Mouse (Mus musculus) left cerebral cortex, postnatal 14 days (tissue): Measurements from ENCODE around the gene Smtnl2. TPM values are rescaled to one million over a fixed set of nuclear protein-coding genes. Genes with fewer than 3 reads are reported as not detected.

ENCODE experiments used
- DNase-seq, 2 experiments: peaks; one replicate each; pipeline ENCODE4 v3.0.0; 2021 to 2022; ENCODE audit warnings: low spot score in 2 of 2, mixed read lengths in 1 of 2
- intact Hi-C: fragments of 180-260 bp; cut with DNase I; formaldehyde crosslinking; loops from one replicate; pipeline ENCODE4 v1.15.1; 2025
- total RNA-seq, 2 experiments: library from RNA; stranded (reverse); gene quantifications; 2 replicates each; pipeline ENCODE4 v1.2.3; 2021

Smtnl2 gene
- total RNA-seq, 2 experiments from 2014 or later = 0.59 to 1.1 TPM

DNA sequence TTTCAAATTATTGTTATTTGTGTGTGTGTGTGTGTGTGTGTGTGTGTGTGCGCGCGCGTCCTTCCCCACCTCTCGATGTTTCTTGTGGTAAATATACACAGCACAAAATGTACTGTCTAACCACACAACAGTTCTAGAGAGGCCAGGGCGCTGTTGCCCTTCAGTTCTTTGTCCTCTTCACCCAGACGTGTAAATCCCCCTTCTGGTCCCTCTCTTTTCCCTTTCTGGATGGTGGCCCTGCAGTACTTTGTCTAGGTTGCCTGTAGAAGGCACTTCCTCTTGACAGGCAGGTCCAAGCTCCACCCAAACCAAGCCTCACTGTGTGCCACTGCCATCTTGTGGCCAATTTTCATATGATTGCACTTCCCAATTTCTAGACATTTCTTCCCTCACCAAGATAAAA, 17.8 kb upstream of the Smtnl2 start:
- intact Hi-C loops = loop anchor here (1.0 to 2.0 kb wide), 3 partner anchors 74 to 204 kb away; no protein-coding TSS in a partner anchor
- peak; percentile 83 to 84 for DNase-seq

DNA sequence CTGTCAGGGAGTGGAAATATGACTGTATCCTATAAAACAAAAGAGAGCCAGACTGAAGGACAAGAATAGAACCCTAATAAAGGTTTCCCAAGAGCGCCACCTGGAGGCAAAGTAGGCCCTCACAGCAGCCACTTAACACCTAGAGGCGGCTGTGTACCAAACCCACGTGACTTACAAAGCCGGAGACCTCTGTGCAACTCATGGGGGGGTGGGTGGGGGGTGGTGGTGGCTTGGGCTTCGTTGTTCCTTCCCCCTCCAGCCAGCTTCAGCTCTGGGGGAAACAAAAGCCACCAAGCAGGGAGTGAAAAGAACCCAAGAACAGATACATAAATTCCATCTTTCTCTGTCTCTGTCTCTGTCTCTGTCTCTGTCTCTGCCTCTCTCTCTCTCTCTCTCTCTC, 17.2 kb upstream of the Smtnl2 start:
- peak; percentile 74 to 77 for DNase-seq
- intact Hi-C loops = loop anchor here (1.0 to 2.0 kb wide), 3 partner anchors 73 to 204 kb away; no protein-coding TSS in a partner anchor

DNA sequence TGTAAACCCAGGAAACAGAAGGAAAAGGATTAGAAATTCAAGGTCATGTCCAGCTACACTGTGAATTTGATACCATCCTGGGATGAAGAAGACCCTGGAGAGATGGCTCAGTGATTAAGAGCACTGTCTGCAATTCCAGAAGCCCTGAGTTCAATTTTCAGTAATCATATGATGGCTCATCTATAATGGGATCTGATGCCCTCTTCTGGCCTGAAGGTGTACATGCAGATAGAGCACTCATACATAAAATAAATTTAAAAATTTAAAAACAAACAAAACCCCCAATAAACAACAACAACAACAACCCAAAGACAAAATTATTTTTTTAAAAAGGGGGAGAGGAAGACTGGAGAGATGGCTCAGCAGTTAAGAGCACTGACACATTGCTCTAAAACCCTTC, 15.4 kb upstream of the Smtnl2 start:
- intact Hi-C loops = no loop called here
- DNase-seq = no peak

DNA sequence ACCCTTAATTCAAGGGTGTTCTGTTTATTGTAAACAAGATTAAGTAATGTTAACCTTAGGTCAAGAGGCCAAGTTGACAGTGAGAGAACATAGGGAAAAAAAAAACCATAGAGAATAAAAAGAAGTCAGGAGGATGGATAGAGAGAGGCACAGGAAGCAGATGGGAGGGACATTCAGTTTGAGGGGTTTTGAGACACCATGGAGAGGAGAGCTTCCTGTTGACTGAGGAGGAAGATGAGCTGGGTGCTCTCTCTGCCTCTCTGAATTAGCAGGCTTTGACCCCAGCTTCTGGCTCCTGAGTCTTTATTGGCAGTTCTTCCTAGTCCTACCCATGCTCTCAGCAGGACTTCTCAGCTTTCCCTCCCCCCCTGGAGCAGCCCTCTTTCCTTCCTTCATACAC, 13.7 kb upstream of the Smtnl2 start:
- intact Hi-C loops = no loop called here

DNA sequence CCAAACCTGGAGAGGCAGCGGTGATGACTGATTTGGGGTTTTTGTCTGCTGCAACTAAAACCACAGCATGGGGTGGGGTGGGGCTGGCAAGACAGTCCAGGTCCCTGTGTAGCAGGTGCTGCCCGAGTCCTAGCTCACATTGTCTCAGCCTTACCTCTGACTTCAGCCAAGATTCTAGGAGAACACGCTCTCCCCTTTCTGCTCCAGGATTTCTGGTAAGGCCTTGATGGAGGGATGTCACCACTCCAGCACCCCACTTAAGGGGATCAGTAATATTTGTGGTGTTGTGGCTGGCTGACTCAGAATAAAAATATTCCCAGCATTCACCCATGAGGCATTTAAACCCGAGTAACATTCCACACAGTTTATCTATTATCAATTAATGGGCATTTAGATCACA, 12.2 kb upstream of the Smtnl2 start:
- intact Hi-C loops = no loop called here
- DNase-seq = no peak

More for the DNA sequence above, 13.7 kb upstream of the Smtnl2 start:
- no peak for DNase-seq

DNA sequence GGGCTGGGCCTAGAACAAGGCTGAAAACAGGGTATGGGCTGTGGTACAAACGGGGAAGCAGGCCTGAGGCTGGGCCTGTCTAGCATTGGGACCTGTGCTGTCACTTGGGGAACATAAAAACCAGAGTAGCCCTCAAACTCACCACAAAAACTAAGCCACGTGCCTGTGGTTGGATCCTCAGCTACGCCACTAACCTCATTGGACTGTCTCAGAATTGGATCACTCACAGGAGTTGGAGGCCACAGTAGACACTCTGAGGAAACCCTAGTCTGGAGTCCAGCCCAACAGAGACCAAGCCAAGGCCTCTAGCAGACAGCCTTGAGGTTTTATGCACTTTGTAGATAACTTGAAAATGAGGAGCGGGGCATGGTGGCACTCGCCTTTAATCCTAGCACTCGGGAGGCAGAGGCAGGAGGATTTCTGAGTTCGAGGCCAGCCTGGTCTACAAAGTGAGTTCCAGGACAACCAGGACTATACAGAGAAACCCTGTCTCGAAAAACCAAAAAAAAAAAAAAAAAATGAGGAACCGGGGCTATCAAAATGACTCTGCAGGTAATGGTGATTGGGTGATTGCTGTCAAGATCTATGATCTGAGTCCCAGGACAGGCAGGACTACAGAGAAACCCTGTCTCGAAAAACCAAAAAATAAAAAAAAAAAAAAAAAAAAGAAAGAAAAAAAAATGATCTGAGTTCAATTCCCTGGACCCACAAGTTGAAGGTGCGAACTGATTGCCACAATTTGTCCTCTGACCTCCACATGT, 10.2 kb upstream of the Smtnl2 start:
- DNase-seq = no peak
- intact Hi-C loops = no loop called here

DNA sequence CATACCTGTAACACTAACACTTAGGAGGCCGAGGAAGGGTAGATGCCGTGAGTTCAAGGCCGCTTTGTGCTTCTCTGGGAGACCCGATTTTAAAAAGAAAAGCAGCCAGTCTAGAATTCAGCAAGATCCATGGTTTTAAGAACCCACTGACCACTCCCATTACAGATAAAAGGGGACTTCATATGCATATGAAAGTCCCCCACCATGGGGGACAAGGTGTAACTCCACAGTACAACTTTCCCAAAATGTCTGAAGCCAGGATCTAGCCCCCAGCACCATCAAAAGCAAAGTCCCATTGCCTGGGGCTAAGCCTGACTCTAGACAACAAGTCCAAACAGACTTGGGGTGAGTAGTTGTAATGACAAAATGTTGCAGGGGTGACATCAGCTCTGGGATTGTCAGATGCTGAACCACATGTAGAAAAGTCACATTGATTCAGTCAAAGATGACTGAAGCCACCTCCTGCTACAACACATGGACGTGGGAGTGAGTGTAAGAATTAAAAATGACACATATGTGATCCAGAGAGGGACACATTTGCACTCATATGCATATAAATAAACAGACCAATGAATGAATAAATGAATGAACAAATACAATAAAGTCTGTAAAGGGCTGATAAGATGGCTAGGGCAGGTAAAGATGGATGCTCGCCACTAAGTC, 9.1 kb upstream of the Smtnl2 start:
- no peak for DNase-seq
- intact Hi-C loops = no loop called here

DNA sequence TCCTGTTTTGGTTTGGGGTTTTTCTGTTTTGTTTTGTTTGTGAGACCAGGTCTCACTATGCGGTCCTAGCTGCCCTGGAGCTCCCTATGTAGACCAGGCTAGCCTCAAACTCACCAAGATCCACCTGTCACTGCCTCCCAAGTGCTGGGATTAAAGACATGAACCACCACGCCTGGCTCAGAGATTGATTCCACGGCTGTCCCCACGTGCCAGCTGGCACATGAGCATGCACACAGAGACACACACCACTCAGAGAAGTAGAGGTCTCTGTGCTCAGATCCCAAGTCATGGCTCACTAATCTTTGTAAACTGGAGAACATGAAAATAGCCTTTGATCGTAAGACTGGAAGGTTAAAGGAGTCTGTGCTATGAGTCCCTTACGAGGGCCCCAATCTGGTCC, 7.5 kb upstream of the Smtnl2 start:
- intact Hi-C loops = no loop called here
- DNase-seq = no peak

DNA sequence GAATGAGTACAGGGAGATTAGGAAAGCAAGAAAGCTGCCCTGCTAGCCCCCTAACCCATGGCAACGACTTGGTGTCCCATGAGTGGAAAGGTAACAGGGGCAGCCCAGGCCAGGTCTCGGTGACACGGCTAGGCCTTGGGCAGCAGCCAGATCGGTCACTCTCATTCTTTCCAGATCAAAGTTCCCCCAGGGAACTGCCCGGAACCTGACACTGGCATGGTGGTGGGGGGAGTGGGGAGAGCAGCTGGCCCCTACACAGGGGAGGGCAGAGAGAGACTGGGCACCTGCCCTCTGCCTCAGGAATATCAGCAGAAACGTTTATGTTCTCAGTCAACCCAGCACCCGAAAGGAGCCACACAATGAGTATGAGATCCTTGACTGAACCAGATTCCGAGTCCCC, 6.7 kb upstream of the Smtnl2 start:
- intact Hi-C loops = no loop called here
- DNase-seq = no peak

DNA sequence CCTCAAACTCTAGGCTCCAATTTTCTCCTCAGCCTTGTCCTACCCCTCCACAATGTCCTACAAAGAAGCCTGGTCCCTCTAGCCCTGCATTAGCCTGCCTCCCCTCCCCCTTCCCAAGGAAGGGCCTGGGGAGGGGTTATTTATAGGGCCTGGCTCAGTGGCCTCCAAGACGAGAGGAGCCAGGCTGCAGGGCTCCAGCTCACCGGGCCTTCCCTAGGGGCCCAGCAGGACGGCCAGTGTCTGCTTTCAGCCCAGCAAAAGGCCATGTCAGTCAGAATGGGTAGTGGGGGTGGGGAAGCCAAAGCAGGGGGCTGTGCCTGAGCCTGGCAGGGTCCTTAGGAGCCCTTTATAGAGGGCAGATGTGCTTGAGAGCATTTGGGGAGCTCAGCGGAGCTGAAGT, 5.9 kb upstream of the Smtnl2 start:
- intact Hi-C loops = no loop called here
- DNase-seq = no peak

DNA sequence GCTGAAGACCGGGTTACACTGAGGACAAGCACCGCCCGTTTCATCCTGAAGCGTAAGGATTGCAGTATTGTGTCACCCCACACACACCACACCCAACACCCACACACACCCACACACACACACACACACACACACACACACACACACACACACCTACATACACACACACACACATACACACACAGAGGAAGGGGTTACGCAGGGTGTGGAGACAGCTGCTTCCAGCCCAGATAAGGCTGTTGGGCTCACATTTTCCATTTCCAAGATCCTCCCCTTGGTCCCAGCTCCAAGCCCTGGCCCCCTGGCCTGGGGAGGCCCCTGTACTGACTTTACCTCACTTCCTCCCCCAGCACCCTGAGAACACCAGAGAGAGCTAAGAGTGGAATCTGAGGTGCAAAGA, 5.2 kb upstream of the Smtnl2 start:
- intact Hi-C loops = no loop called here
- no peak for DNase-seq

DNA sequence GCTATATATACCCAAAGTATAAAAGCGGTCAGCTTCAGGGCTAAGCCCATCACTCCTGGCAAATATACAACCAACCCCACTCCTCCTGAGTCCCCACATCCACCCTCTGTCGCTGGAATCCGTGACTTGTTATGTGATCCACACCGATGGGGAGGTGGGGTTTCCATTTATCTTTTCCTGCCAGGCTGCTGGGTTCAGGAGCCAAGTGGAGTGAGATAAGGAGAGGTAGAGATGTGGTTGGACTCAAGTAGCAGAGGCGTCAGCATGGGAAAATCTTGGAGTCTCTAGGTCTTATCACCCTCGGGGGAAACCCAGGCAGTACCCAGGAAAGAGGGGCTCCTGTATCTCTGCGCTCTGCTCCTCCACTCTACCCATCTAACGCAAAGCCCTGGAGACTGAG, 3.6 kb upstream of the Smtnl2 start:
- DNase-seq = no peak
- intact Hi-C loops = no loop called here

DNA sequence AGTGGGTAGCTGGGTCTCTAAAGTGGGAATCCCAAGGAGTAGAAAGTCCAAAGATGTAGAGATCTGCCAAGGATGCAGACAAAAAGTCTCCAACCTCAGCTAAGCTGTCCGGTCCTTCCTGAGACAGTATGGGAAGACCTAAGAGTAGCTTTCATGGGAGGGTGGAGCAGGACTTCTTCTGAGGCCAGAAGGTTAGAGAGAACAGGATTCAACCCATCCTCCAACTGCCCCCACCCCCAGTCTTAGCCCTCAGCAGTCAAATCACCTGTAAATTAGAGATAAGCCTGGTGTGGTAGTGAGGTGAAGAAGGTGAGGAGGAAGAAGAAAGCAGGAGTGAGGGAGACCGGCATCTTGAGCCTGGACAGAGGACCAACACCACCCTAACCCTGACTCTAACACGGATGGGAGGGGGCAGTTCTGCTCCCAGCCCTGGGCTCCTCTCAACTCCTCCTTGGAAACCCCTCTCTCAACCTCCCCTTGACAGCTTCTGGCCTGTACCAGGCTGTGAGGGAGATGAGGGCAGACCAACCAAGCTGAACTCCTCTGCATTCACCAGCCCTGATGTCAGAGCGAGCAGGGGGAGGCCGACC, 2.2 kb upstream of the Smtnl2 start:
- no peak for DNase-seq
- intact Hi-C loops = no loop called here

DNA sequence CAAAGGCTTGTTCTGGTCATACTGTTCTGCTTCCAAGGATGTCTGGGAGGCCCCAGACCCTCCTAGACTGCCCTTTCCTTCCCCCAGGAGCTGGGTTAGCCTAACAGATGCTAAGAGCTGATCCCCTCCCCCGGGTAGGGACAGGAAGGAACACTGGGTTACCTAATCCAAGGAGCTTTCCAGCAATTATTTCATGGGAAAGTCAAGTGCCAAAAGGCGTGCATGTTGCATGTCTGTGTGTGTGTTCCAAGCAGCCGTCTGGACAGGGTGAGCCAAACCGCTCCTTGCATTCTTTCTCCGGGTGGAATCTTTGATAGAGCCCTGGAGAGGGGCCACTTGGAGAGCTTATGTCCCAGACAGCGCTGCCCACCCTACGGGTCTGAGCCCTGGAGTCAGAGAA, 1.5 kb upstream of the Smtnl2 start:
- DNase-seq = no peak
- intact Hi-C loops = no loop called here

DNA sequence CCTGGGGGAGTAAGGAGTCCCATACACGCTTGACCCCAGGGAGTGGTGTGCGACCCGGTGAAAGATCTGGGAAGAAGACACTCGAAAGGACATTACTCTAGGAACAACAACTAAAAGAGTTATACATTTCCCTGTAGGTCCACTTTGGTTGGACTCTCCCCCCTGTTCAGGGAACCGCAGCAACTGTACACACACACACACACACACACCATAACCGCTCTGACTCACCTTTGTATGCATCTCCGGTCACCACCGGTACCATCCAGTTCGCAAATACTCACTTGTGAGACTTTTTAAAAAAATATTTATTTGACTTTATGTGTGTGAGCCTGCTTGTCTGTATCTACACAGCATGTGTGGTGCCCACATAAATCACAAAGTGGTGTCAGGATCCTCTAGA, 432 bp upstream of the Smtnl2 start:
- intact Hi-C loops = no loop called here
- DNase-seq = no peak

DNA sequence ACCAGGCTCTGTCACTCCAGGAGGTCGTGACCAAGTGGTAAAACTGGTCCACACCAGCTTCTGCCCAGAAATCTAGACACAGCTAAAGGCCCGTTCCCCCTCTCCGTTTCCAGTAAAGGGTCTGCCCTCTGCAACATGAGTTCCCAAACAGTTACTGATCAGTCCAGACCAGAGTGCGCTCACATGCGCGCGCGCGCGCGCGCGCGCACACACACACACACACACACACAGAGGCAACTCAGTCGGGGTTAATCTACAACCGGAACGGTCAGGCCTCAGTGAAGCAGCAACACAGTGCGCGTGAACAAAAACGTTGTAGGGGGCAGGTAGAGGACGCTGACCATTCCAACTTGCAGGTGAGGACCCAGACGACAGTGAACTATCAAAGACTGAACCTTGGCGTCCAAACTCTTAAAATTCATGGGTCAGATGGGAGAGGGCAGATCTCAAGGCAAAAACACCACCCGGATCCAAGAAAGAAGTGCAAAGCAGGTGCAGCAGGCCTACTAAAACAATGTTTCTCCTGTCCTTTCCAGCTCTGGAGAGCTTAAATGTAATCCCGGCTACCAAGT, 906 bp downstream of the Smtnl2 start:
- no peak for DNase-seq
- intact Hi-C loops = no loop called here

DNA sequence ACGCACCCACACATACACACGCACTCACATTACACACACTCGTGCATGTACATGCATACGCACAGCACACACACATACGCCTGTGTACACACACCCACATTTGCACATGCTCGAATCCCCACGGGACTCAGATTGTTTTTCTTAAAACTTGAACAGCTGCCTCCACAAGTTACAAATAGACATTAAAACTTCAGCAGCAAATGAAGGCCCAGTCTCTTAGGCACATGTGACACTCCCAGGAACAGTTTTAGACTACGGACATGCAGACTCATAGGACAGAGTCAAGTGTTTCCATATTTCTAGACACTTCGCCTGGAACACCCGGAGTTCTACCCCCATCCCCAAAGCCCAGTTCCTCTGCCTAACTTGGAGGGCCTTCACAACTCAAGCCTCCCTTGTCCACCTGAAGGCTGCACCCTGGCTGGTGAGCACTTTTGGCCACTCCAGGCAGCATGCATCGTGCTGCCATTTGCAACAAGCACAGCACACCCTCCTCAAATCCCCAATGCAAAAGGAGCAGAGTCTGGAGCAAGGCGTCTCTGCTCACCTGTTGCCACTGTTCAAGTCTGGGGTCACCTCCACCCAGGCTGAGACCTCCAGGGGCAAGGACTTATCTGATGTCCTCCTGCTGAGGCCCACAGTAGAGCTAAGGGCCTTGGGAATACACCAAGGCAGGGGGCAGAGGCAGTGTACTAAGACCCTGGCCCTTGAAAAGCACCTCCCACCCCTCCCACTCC, 1.7 kb downstream of the Smtnl2 start:
- intact Hi-C loops = loop anchor here (5.0 kb wide), 1 partner anchor 48 kb away; the partner anchor contains the start of gene Tekt1

DNA sequence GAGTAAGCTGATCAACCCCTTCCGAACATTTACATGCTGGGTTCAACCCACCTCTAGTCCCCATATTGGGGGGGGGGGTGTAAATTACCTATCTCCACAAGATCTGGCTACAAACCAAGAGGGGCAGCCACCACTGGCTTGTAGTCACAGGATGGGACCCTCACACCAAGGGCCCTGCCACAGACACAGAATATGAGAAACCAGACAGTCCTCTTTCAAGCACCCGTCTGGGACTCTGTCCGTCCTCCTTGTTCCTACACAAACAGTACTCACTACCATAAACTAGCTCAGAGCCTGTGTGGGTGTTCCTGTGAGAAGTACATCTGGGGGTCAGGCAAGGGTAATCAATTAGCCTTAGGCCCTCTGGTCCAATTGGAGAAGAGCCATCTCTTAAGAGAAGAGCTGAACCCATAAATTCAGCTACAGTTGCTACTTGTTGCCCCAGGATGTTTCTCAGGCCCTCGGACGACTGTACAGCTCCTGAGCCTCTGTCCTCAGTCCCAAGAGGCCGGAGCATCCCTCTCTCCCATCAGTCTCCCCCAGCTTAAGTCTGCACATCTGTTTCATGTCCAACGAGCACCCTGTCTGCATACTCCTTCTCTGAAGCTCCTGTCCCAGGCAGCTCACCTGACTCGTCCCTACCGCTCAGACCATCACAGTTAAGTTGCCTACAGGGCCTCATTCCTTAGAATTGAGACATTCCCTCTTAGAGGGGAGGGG, 2.9 kb downstream of the Smtnl2 start:
- intact Hi-C loops = loop anchor here (5.0 kb wide), 1 partner anchor 46 kb away; the partner anchor contains the start of gene Tekt1

More for the DNA sequence above, 1.7 kb downstream of the Smtnl2 start:
- DNase-seq = peak in 1 of 2 experiments; percentile 29

DNA sequence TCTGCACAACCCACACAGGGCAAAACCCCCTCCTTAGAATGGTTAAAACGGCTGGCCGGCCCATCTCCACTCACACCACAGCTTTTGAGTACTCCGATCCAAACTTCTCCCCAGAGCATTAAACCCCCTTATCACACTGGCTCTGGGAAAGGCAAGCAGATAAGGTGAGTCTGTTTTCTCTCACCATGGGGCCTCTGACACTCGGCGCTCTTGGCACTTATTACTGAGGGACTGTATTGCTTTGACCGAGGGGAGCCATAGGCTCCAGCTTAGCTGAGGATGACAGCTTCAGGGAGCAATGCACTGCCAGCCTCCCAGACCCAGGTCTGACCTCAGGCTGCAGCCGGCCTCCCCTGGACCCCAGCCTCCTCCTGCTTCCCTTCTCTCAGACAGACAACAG, 3.9 kb downstream of the Smtnl2 start:
- no peak for DNase-seq
- intact Hi-C loops = loop anchor here (5.0 kb wide), 1 partner anchor 45 kb away; the partner anchor contains the start of gene Tekt1

More for the DNA sequence above, 2.9 kb downstream of the Smtnl2 start:
- no peak for DNase-seq
